Mouse (Mus musculus) liver, adult 2 months (tissue): ENCODE data around the gene Tmem100.

Experiments used
- CTCF ChIP-seq: fragments of 200-500 bp; IDR thresholded peaks from 2 replicates; pipeline ENCODE4 v1.5.1; 2011; ENCODE audit warnings: low read depth, low read length, control low read depth
- POLR2A ChIP-seq: fragments of 200-500 bp; IDR thresholded peaks from 2 replicates; pipeline ENCODE4 v1.6.1; 2011; ENCODE audit warnings: low read length, control low read depth; ENCODE audit not compliant: insufficient read depth; ENCODE audit errors: extremely low read depth

- TF ChIP-seq POLR2A (no peak), CTCF (no peak)
These were observed 26.9 kb downstream of the Tmem100 start for GRCm38 (mm10) chr11:90057070-90057469.
